Mouse (Mus musculus): ENCODE measurements around the gene C1qc.

The C1qc gene

DNA sequence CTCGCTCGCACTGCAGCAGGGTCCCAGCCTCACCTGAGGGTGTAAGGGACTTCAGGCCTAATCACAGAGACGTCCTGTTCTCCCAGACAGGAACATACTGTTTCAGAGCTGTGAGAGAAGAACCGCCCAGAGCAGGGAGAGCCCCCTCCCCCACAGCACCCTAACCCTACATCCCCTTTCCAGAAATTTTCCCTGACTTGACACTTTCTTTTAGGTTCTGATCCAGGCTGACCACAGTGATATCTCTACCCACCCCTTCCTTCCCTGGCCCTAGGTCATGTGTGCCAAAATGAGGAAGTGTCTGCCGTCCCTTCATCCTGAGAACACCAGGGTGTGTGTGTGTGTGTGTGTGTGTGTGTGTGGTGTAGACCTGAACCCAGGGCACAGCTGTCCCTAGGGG, at the start of gene C1qc:
Gene C1qc (minus strand): TSS at position 255 of the 400 bp plus-strand sequence.
- in situ Hi-C loops (cut with MboI): no loop called here

- in situ Hi-C loops (cut with MboI): no loop called here
These were observed 45.1 kb upstream of the C1qc start for GRCm38 (mm10) chr4:136937935-136938334.

- in situ Hi-C loops (cut with MboI): no loop called here
These were observed 44.5 kb upstream of the C1qc start for GRCm38 (mm10) chr4:136937344-136937743.

GRCm38 (mm10) chr4:136934746-136935613, 42.1 kb upstream of the C1qc start:
- in situ Hi-C loops (cut with MboI): no loop called here

GRCm38 (mm10) chr4:136930474-136930873, 37.6 kb upstream of the C1qc start:
- in situ Hi-C loops (cut with MboI): no loop called here

DNA sequence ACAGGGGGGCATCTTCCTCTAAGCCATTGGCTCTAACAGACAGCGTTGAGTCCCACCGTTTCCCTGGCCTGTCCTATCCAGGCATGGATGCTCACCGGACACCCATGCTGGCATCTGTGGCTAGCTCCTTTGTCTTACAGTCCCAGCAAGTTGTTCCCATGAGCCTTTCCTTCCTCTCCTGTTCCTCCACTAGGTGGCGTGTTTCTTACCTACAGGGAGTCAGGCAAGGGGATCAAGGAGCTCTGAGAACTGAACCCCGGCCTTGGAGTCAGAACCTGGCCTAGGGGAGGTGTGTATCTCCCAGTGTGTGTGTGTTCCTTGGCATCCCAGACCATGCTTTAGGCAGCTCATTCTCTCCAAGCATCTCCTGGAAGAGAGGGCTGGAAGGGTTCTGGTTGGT, 36.1 kb upstream of the C1qc start:
- in situ Hi-C loops (cut with MboI): no loop called here

GRCm38 (mm10) chr4:136925804-136926203, 32.9 kb upstream of the C1qc start:
- in situ Hi-C loops (cut with MboI): no loop called here

DNA sequence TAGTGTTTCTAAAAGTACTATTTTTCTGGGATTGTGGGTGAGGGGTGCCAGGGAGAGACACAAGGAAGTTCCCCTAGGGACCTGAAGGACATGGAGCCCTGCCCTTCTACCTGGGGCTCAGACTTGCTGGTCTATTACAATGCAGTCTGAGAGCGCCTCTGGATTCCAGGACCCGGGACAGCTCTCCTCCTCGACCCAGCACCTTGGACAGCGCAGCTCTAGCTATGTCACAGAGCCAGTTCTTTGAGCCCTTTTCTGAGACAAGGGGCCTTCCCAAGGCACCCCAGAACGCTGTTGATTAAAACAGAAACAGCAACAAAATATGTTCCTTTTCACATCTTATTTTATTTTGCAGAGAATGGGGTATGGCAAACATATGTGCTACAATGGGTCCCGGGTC, 31.7 kb upstream of the C1qc start:
- in situ Hi-C loops (cut with MboI): no loop called here

DNA sequence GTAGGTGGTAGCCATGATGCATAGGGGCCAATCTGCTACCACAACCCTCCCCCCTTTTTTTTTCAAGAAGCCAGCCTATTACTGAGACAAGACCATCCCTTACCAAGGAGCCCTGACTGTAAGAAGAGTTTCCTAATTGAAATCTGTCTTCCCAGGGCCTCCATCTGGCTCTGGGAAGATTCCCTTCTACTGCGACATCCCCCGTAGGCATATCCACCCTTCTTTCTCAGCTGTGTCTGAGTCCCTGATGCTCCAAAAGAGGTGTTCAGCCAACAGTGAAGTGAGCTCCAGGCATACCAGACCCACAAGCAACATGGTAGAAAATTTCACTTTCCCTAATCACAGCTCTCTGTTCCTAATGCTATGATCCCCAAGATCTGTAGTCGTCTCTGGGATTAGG, 26.7 kb upstream of the C1qc start:
- in situ Hi-C loops (cut with MboI): no loop called here

- in situ Hi-C loops (cut with MboI): no loop called here
These were observed 26.0 kb upstream of the C1qc start for GRCm38 (mm10) chr4:136918834-136919233.

GRCm38 (mm10) chr4:136917165-136917524, 24.3 kb upstream of the C1qc start:
- in situ Hi-C loops (cut with MboI): no loop called here

GRCm38 (mm10) chr4:136916359-136917164, 23.7 kb upstream of the C1qc start:
- in situ Hi-C loops (cut with MboI): no loop called here

DNA sequence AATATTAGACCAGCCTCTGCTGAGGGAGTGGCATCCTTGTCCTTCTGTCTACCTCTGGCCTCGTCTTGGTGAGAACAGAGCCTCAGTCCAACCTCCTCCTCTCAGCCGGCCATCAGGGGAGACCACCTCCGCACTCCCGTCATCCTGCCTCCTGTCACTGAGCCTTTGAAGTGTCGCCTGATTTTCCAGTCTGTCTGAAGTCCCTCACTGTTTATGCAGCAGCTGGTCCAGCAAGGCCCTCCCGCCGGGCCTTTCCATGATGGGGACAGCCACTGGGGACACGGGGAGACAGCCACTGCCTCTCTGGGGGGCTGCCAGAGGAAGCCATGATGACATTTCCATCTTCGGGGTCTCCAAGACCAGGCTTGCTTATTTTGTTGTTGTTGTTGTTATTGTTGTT, 20.0 kb upstream of the C1qc start:
- in situ Hi-C loops (cut with MboI): no loop called here

DNA sequence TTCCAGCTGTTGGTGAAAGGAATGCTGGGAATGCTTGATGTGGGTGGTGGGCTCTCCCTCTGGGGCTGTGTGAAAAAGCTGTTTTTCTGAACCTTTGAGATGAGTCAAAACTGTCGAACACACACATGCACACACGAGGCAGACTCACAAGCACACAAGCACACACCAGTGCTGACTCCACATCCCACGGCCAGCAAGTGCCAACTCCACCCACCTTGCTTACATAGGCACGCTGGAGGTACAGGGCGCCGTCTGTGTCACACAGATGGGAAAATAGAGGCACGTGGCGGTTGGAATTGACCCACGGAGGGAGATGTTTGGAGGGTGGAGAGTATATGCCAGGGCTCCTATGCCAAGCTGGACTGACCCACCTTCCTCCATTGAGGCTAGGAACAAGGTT, 18.9 kb upstream of the C1qc start:
- in situ Hi-C loops (cut with MboI): no loop called here

GRCm38 (mm10) chr4:136911211-136911646, 18.4 kb upstream of the C1qc start:
- in situ Hi-C loops (cut with MboI): no loop called here

DNA sequence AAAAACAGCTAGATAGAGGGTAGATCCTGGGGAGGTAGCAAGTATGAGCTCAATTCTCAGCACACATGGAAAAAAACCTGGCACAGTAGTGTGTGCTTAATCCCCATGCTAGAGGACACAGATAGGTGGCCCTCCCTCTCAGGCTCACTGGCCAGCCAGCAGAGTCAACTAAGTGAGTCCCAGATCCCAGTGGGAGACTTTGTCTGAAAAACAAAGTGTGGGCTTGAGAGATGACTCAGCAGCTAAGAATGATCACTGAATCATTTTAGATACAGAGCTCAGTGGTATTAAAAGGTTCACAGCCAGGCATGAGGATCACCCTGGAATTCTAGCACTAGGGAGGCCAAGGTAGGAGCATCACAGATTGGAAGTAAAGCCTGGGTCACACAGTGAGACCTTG, 14.9 kb upstream of the C1qc start:
- in situ Hi-C loops (cut with MboI): no loop called here

- in situ Hi-C loops (cut with MboI): no loop called here
These were observed 14.2 kb upstream of the C1qc start for GRCm38 (mm10) chr4:136907033-136907432.

GRCm38 (mm10) chr4:136904767-136905539, 12.1 kb upstream of the C1qc start:
- in situ Hi-C loops (cut with MboI): no loop called here

DNA sequence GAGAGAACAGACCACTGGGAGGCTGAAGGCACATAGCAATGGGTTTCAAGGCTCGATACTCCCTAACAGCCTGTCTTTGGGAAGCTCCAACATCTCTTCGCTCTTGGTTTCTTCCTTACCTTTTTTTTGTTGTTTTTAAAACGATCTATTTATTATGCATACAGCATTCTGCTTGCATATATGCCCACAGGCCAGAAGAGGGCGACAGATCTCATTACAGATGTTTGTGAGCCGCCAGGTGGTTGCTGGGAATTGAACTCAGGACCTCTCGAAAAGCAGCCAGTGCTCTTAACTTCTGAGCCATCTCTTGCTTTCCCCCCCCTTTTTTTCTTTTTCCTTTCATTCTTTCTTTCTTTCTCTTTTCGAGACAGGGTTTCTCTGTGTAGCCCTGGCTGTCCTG, 6.3 kb upstream of the C1qc start:
- in situ Hi-C loops (cut with MboI): no loop called here

DNA sequence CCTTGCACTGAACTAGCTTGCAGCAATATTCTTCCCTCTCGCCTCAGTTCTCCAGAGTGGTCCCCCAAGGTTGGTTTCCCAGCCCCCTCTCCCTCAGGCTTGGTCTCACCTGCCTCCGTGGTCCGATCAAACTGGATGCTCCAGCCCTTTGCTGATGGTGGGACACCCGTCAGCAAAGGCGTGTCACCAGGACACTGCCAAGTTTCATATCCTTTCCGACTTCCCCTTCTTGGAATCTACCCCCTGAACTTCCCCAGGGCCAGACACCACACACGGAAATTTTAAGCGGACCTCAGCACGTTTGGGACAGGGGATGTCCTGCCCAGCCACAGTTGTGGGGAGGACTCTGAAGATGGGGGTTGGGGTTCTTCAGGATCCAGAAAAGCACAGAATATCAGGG, 5.8 kb upstream of the C1qc start, which contains the start of gene C1qa:
Gene C1qa (minus strand): TSS at position 167 of the 400 bp plus-strand sequence.
- in situ Hi-C loops (cut with MboI): no loop called here

DNA sequence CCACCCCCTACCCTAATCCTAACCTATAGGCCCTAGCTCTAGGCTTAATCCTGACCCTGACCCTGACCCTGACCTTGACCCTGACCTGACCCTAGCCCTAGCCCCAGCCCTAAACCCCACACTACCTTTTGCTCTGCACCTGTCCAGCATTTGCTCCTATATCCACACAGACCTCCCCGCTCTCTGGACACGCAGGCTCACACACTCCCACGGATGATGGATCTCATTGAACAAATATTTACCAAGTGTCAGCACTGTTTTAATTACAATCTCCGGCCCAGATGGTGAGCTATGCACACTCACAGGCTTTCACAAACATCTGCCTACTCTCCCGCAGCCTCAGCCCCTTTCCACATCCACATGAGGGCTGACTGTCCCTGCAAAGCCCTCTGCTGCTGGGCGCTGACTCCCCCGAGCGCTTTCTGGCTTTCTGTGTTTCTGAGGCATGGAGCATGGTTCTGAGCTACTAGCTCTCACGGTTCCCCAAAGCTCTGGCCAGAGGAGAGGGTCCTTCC, 5.3 kb upstream of the C1qc start:
- in situ Hi-C loops (cut with MboI): no loop called here

GRCm38 (mm10) chr4:136896461-136896860, 3.6 kb upstream of the C1qc start:
- in situ Hi-C loops (cut with MboI): no loop called here
